Mouse (Mus musculus) forebrain, embryonic 14.5 days (tissue): ENCODE measurements around the gene Pelp1. TPM values are rescaled to one million over a fixed set of nuclear protein-coding genes. Genes with fewer than 3 reads are reported as not detected.

Experiments
- ATAC-seq: fragments of 200-750 bp; cut with Nextera tagmentation; 2 replicates; pipeline ENCODE4 v1.8.0; 2017; ENCODE audit warnings: mild to moderate bottlenecking, moderate library complexity
- DNase-seq: peaks from one replicate; pipeline ENCODE4 v3.0.0-alpha.2; 2015; ENCODE audit warnings: low spot score
- H3K27ac ChIP-seq: fragments of 300-500 bp; sonication (generic); 2 replicates; pipeline ENCODE4 v1.5.1; 2014; ENCODE audit warnings: low read depth, mild to moderate bottlenecking, control low read depth, low read length, moderate library complexity
- H3K27me3 ChIP-seq: fragments of 300-500 bp; sonication (generic); replicated peaks from 2 replicates; pipeline ENCODE4 v1.6.1; 2014; ENCODE audit warnings: low read length, control low read depth, mixed read lengths; ENCODE audit not compliant: control insufficient read depth, insufficient read depth
- H3K36me3 ChIP-seq: fragments of 300-500 bp; sonication (generic); 2 replicates; pipeline ENCODE4 v1.6.1; 2014; ENCODE audit warnings: low read length, control low read depth; ENCODE audit not compliant: control insufficient read depth, insufficient read depth
- H3K4me1 ChIP-seq: fragments of 300-500 bp; sonication (generic); 2 replicates; pipeline ENCODE4 v1.6.1; 2014; ENCODE audit warnings: antibody characterized with exemption, low read length, control low read depth; ENCODE audit not compliant: control insufficient read depth, insufficient read depth
- H3K4me2 ChIP-seq: fragments of 300-500 bp; sonication (generic); 2 replicates; pipeline ENCODE4 v1.6.1; 2014; ENCODE audit warnings: mild to moderate bottlenecking, control low read depth, low read length
- H3K4me3 ChIP-seq: fragments of 300-500 bp; sonication (generic); 2 replicates; pipeline ENCODE4 v1.5.1; 2014; ENCODE audit warnings: low read depth, low read length, control low read depth
- H3K9ac ChIP-seq: fragments of 300-500 bp; sonication (generic); 2 replicates; pipeline ENCODE4 v1.6.1; 2014; ENCODE audit warnings: mild to moderate bottlenecking, low read length, control low read depth, moderate library complexity
- H3K9me3 ChIP-seq: fragments of 300-500 bp; sonication (generic); replicated peaks from 2 replicates; pipeline ENCODE4 v1.6.1; 2016; ENCODE audit warnings: low read length, control low read depth, mixed read lengths; ENCODE audit not compliant: control insufficient read depth
- WGBS: fragments of 180-500 bp; shearing (Covaris S2); extraction: QIAGEN DNeasy Blood & Tissue Kit; methylation state at CpG from one replicate; pipeline ENCODE4 v1.1.7; 2014; 5-methylcytosine and 5-hydroxymethylcytosine counted together
- polyA plus RNA-seq: library from polyadenylated mRNA; unstranded; fragments of >200 nt; fragmentation: Nextera tagmentation; extraction: Ambion mirVana; gene quantifications from 2 replicates; pipeline ENCODE4 v1.2.1, GENCODE M21; 2014

Gene Pelp1
- polyA plus RNA-seq: 21.4 and 32.5 TPM in 2 replicates

- WGBS: under 1% methylated on average over 59 of the region's 59 CpGs
- Histone ChIP-seq H3K4me1 (peaks cover 9% of the 10 kb centered on the region), H3K27ac (peak within 1 kb of the TSS; percentile 65), H3K9me3 (no peaks in the 10 kb centered on the region), H3K4me2 (peak within 1 kb of the TSS; percentile 79), H3K27me3 (no peaks in the 10 kb centered on the region), H3K4me3 (peak within 1 kb of the TSS; percentile 99), H3K36me3 (peaks cover 12% of the 10 kb centered on the region), H3K9ac (peak within 1 kb of the TSS; percentile 97)
- peak; percentile 99 for ATAC-seq
- peak; percentile 98 for DNase-seq
Observed at GRCm38 (mm10) chr11:70409594-70410296, at the start of gene Pelp1. Pelp1 (minus strand) TSS chr11:70410031.

- H3K4me3 ChIP-seq: peak within 1 kb of the TSS; percentile 36
- peak within 1 kb of the TSS; percentile 63 for H3K9ac ChIP-seq
- H3K4me1 ChIP-seq: peaks cover 7% of the 10 kb centered on the region; the same call in 1 of the 2 replicates
- H3K27me3 ChIP-seq: peaks cover 30% of the 10 kb centered on the region
- no peaks in the 10 kb centered on the region for H3K9me3 ChIP-seq
- H3K27ac ChIP-seq: no peak within 1 kb of the TSS
- WGBS: 19% methylated on average over 31 of the region's 32 CpGs
- no peaks in the 10 kb centered on the region for H3K36me3 ChIP-seq
- ATAC-seq (no peak), DNase-seq (no peak)
- peak within 1 kb of the TSS; percentile 68 for H3K4me2 ChIP-seq
Observed at GRCm38 (mm10) chr11:70458688-70459600, 49.1 kb upstream of the Pelp1 start, which contains the start of gene Zmynd15. Zmynd15 (plus strand) TSS chr11:70459433.

- Histone ChIP-seq H3K9ac (no peak overlapping the region), H3K9me3 (no peaks in the 10 kb centered on the region), H3K27ac (no peak overlapping the region), H3K4me1 (peaks cover 9% of the 10 kb centered on the region; the same call in 1 of the 2 replicates), H3K36me3 (peaks cover 4% of the 10 kb centered on the region; the same call in 1 of the 2 replicates), H3K27me3 (peaks cover under 1% of the 10 kb centered on the region; the same call in 1 of the 2 replicates), H3K4me3 (no peak overlapping the region), H3K4me2 (peak overlapping the region; percentile 57; the same call in 1 of the 2 replicates)
- DNase-seq: no peak
- 89% methylated on average over 9 of the region's 9 CpGs for WGBS
- ATAC-seq: no peak
Observed at GRCm38 (mm10) chr11:70453261-70454044, 43.6 kb upstream of the Pelp1 start.

- peak within 1 kb of the TSS; percentile 80 for H3K9ac ChIP-seq
- ATAC-seq: peak; percentile 97
- peaks cover 4% of the 10 kb centered on the region; the same call in 1 of the 2 replicates for H3K36me3 ChIP-seq
- DNase-seq: peak; percentile 96
- peak within 1 kb of the TSS; percentile 95 for H3K27ac ChIP-seq
- peaks cover 9% of the 10 kb centered on the region; the same call in 1 of the 2 replicates for H3K4me1 ChIP-seq
- peak within 1 kb of the TSS; percentile 57 for H3K4me2 ChIP-seq
- H3K9me3 ChIP-seq: no peaks in the 10 kb centered on the region
- under 1% methylated on average over 46 of the region's 46 CpGs for WGBS
- no peaks in the 10 kb centered on the region for H3K27me3 ChIP-seq
- H3K4me3 ChIP-seq: peak within 1 kb of the TSS; percentile 58
Observed at GRCm38 (mm10) chr11:70451797-70452498, 42.1 kb upstream of the Pelp1 start, which contains the start of gene Med11. Med11 (plus strand) TSS chr11:70451919.

GRCm38 (mm10) chr11:70450926-70451325 lies 41.1 kb upstream of the Pelp1 start:
- Histone ChIP-seq H3K36me3 (peaks cover 4% of the 10 kb centered on the region; the same call in 1 of the 2 replicates), H3K27me3 (no peaks in the 10 kb centered on the region), H3K9ac (no peak overlapping the region), H3K4me1 (peaks cover 9% of the 10 kb centered on the region; the same call in 1 of the 2 replicates), H3K4me2 (no peak overlapping the region), H3K9me3 (no peaks in the 10 kb centered on the region), H3K27ac (no peak overlapping the region), H3K4me3 (no peak overlapping the region)
- WGBS: 81% methylated on average over 2 of the region's 2 CpGs
- ATAC-seq (no peak), DNase-seq (no peak)

GRCm38 (mm10) chr11:70447373-70447772 lies 37.5 kb upstream of the Pelp1 start:
- no peak for DNase-seq
- WGBS: 78% methylated on average over 1 of the region's 1 CpGs
- Histone ChIP-seq H3K4me2 (no peak overlapping the region), H3K4me1 (no peaks in the 10 kb centered on the region; the same call in 1 of the 2 replicates), H3K4me3 (no peak overlapping the region), H3K27me3 (no peaks in the 10 kb centered on the region), H3K36me3 (no peaks in the 10 kb centered on the region), H3K9me3 (no peaks in the 10 kb centered on the region), H3K9ac (no peak overlapping the region), H3K27ac (no peak overlapping the region)
- ATAC-seq: no peak

- ATAC-seq: no peak
- no peak for DNase-seq
- Histone ChIP-seq H3K27ac (no peak overlapping the region), H3K36me3 (0 out of 2 replicates have a peak, but pooled peaks cover 6% of the 10 kb centered on the region), H3K4me3 (no peak overlapping the region), H3K9ac (no peak overlapping the region), H3K4me2 (no peak overlapping the region), H3K4me1 (no peaks in the 10 kb centered on the region), H3K27me3 (no peaks in the 10 kb centered on the region), H3K9me3 (no peaks in the 10 kb centered on the region)
- WGBS: 60% methylated on average over 3 of the region's 3 CpGs
Observed at GRCm38 (mm10) chr11:70446756-70447155, 36.9 kb upstream of the Pelp1 start.

- Histone ChIP-seq H3K27me3 (no peaks in the 10 kb centered on the region), H3K4me2 (no peak overlapping the region), H3K36me3 (peaks cover 21% of the 10 kb centered on the region), H3K4me3 (no peak overlapping the region), H3K4me1 (no peaks in the 10 kb centered on the region), H3K9ac (no peak overlapping the region), H3K9me3 (no peaks in the 10 kb centered on the region), H3K27ac (no peak overlapping the region)
- DNase-seq (no peak), ATAC-seq (no peak)
- 81% methylated on average over 6 of the region's 6 CpGs for WGBS
Observed at GRCm38 (mm10) chr11:70444667-70445066, 34.8 kb upstream of the Pelp1 start.
